Mouse (Mus musculus) C2C12 (cell line): ENCODE measurements at regions not wholly inside any gene's neighbourhood (a gene's known extent, or its start where the extent isn't known, plus 50 kb on each side); places are given as distances from the start of the nearest gene placed in this dataset.

ENCODE experiments used
- H3K27me3 ChIP-seq: one replicate; pipeline ENCODE4 v1.6.1; 2011; ENCODE audit not compliant: control insufficient read depth, insufficient read depth, insufficient read length
- H3K36me3 ChIP-seq: one replicate; pipeline ENCODE4 v1.6.1; 2011; ENCODE audit not compliant: control insufficient read depth, insufficient read depth
- H3K4me3 ChIP-seq: one replicate; pipeline ENCODE4 v1.5.1; 2011; ENCODE audit warnings: mild to moderate bottlenecking, control low read depth; ENCODE audit not compliant: poor library complexity, insufficient read depth, severe bottlenecking
- H3K79me2 ChIP-seq: one replicate; pipeline ENCODE4 v1.6.1; 2011; ENCODE audit not compliant: control insufficient read depth, insufficient read depth
- H3K79me3 ChIP-seq: one replicate; pipeline ENCODE4 v1.6.1; 2011; ENCODE audit warnings: low read depth, control low read depth
- H3ac ChIP-seq: one replicate; pipeline ENCODE3; 2011; ENCODE audit warnings: low read depth; ENCODE audit not compliant: control insufficient read depth, insufficient read length
- CEBPB ChIP-seq: IDR thresholded peaks from one replicate; pipeline ENCODE4 v1.6.1; 2011; ENCODE audit warnings: low read depth, mild to moderate bottlenecking, control low read depth, moderate library complexity
- CTCF ChIP-seq: IDR thresholded peaks from one replicate; pipeline ENCODE4 v1.5.1; 2011; ENCODE audit not compliant: control insufficient read depth, insufficient read depth, insufficient read length
- FOSL1 ChIP-seq: IDR thresholded peaks from one replicate; pipeline ENCODE4 v1.8.0; 2011; ENCODE audit warnings: mild to moderate bottlenecking, low read length; ENCODE audit not compliant: poor library complexity, insufficient read depth, severe bottlenecking
- MAX ChIP-seq: IDR thresholded peaks from one replicate; pipeline ENCODE4 v1.6.1; 2011; ENCODE audit warnings: mild to moderate bottlenecking, control low read depth
- MYOD1 ChIP-seq: IDR thresholded peaks from one replicate; pipeline ENCODE4 v1.6.1; 2011; ENCODE audit warnings: low read depth; ENCODE audit not compliant: control insufficient read depth, insufficient read length
- MYOG ChIP-seq: IDR thresholded peaks from one replicate; pipeline ENCODE4 v1.6.1; 2011; ENCODE audit not compliant: control insufficient read depth, insufficient read length; ENCODE audit errors: extremely low read depth
- USF1 ChIP-seq: IDR thresholded peaks from one replicate; pipeline ENCODE4 v1.6.1; 2011; ENCODE audit warnings: low read depth, mild to moderate bottlenecking, control low read depth, moderate library complexity

GRCm38 (mm10) chr13:107546181-107546900 lies 497.9 kb upstream of the Smim15 start:
- H3K79me3 ChIP-seq = no peaks in the 10 kb centered on the region
- TF ChIP-seq CTCF (no peak), USF1 (no peak), MYOD1 (no peak), MYOG (no peak), CEBPB (no peak), FOSL1 (no peak), MAX (no peak)
- H3K79me2 ChIP-seq = no peaks in the 10 kb centered on the region
- H3ac ChIP-seq = no peak overlapping the region
- H3K36me3 ChIP-seq = no peaks in the 10 kb centered on the region
- no peak overlapping the region for H3K4me3 ChIP-seq
- no peaks in the 10 kb centered on the region for H3K27me3 ChIP-seq

- Histone ChIP-seq H3K79me3 (no peaks in the 10 kb centered on the region), H3K27me3 (no peaks in the 10 kb centered on the region), H3K79me2 (no peaks in the 10 kb centered on the region), H3K36me3 (no peaks in the 10 kb centered on the region), H3ac (no peak overlapping the region), H3K4me3 (no peak overlapping the region)
- TF ChIP-seq CTCF = no peak
- no peak for TF ChIP-seq CEBPB
Measured at GRCm38 (mm10) chr13:107541635-107541955, 502.7 kb upstream of the Smim15 start.

GRCm38 (mm10) chr13:107540784-107541634 lies 503.2 kb upstream of the Smim15 start:
- no peaks in the 10 kb centered on the region for H3K36me3 ChIP-seq
- no peaks in the 10 kb centered on the region for H3K27me3 ChIP-seq
- TF ChIP-seq MAX (no peak), FOSL1 (no peak), CTCF (no peak), USF1 (no peak), CEBPB (no peak)
- no peaks in the 10 kb centered on the region for H3K79me3 ChIP-seq
- H3ac ChIP-seq = no peak overlapping the region
- no peaks in the 10 kb centered on the region for H3K79me2 ChIP-seq
- no peak overlapping the region for H3K4me3 ChIP-seq

GRCm38 (mm10) chr13:107540305-107540704 lies 503.9 kb upstream of the Smim15 start:
- Histone ChIP-seq H3ac (no peak overlapping the region), H3K27me3 (no peaks in the 10 kb centered on the region), H3K36me3 (no peaks in the 10 kb centered on the region), H3K4me3 (no peak overlapping the region), H3K79me2 (no peaks in the 10 kb centered on the region), H3K79me3 (no peaks in the 10 kb centered on the region)
- TF ChIP-seq CTCF = no peak
- TF ChIP-seq CEBPB = no peak
- no peak for TF ChIP-seq USF1

- TF ChIP-seq MAX (no peak), USF1 (no peak), MYOD1 (no peak), CEBPB (no peak), CTCF (no peak), FOSL1 (no peak), MYOG (no peak)
- Histone ChIP-seq H3K36me3 (no peaks in the 10 kb centered on the region), H3K4me3 (no peak overlapping the region), H3ac (no peak overlapping the region), H3K27me3 (no peaks in the 10 kb centered on the region), H3K79me3 (no peaks in the 10 kb centered on the region), H3K79me2 (no peaks in the 10 kb centered on the region)
Measured at GRCm38 (mm10) chr13:107539867-107540266, 504.4 kb upstream of the Smim15 start.

- Histone ChIP-seq H3K4me3 (no peak overlapping the region), H3K79me3 (no peaks in the 10 kb centered on the region)
- TF ChIP-seq CEBPB (no peak), MYOG (no peak), MYOD1 (no peak), USF1 (no peak), CTCF (no peak)
Measured at GRCm38 (mm10) chr13:107539326-107539725, 504.9 kb upstream of the Smim15 start.

More at GRCm38 (mm10) chr13:107539326-107539725, 504.9 kb upstream of the Smim15 start:
- H3K36me3 ChIP-seq = no peaks in the 10 kb centered on the region
- H3K79me2 ChIP-seq = no peaks in the 10 kb centered on the region
- H3K27me3 ChIP-seq = no peaks in the 10 kb centered on the region
- H3ac ChIP-seq = no peak overlapping the region
